Mouse (Mus musculus): ENCODE results near the gene Cyfip1. TPM values are rescaled to one million over a fixed set of nuclear protein-coding genes. Genes with fewer than 3 reads are reported as not detected.
"Not testable (repeated sequence)": the region's sequence is repeated elsewhere in the genome, so short reads cannot be mapped to it uniquely, and the experiment has no call there.

Cyfip1 gene
- total RNA-seq, 2 experiments from 2014 or later, result 67.1 to 71.5 TPM

- DNase-seq (ENCODE audit: low spot score in 2 of 2), result no peak
Measured at GRCm38 (mm10) chr7:55861175-55861574, 19.6 kb downstream of the Cyfip1 start.

- no peak for DNase-seq (ENCODE audit: low spot score in 2 of 2)
Measured at GRCm38 (mm10) chr7:55865044-55865443, 23.5 kb downstream of the Cyfip1 start.

GRCm38 (mm10) chr7:55865750-55866416, 24.3 kb downstream of the Cyfip1 start:
- no peak for DNase-seq (ENCODE audit: low spot score in 2 of 2)

- DNase-seq (ENCODE audit: low spot score in 2 of 2), result no peak
Measured at GRCm38 (mm10) chr7:55868247-55868646, 26.7 kb downstream of the Cyfip1 start.

- no peak for DNase-seq (ENCODE audit: low spot score in 2 of 2)
Measured at GRCm38 (mm10) chr7:55869220-55869619, 27.7 kb downstream of the Cyfip1 start.

- DNase-seq (ENCODE audit: low spot score in 2 of 2), result no peak
Measured at GRCm38 (mm10) chr7:55870340-55871020, 28.9 kb downstream of the Cyfip1 start.

GRCm38 (mm10) chr7:55871476-55871875, 29.9 kb downstream of the Cyfip1 start:
- DNase-seq (ENCODE audit: low spot score in 2 of 2), result no peak

- DNase-seq (ENCODE audit: low spot score in 2 of 2), result no peak
Measured at GRCm38 (mm10) chr7:55874703-55875102, 33.2 kb downstream of the Cyfip1 start.

- DNase-seq (ENCODE audit: low spot score in 2 of 2), result no peak
Measured at GRCm38 (mm10) chr7:55877721-55878120, 36.2 kb downstream of the Cyfip1 start.

- no peak for DNase-seq (ENCODE audit: low spot score in 2 of 2)
Measured at GRCm38 (mm10) chr7:55880882-55881281, 39.3 kb downstream of the Cyfip1 start.

- no peak for DNase-seq (ENCODE audit: low spot score in 2 of 2)
Measured at GRCm38 (mm10) chr7:55888603-55889002, 47.1 kb downstream of the Cyfip1 start.

- DNase-seq (ENCODE audit: low spot score in 2 of 2), result no peak
Measured at GRCm38 (mm10) chr7:55889996-55890395, 48.5 kb downstream of the Cyfip1 start.

- DNase-seq (ENCODE audit: low spot score in 2 of 2), result peak in 1 of 2 experiments; percentile 39
Measured at GRCm38 (mm10) chr7:55890731-55891130, 49.2 kb downstream of the Cyfip1 start.

GRCm38 (mm10) chr7:55891797-55892196, 50.3 kb downstream of the Cyfip1 start:
- peak; percentile 16 to 29 for DNase-seq (ENCODE audit: low spot score in 2 of 2)

GRCm38 (mm10) chr7:55903766-55904165, 62.2 kb downstream of the Cyfip1 start:
- no peak for DNase-seq (ENCODE audit: low spot score in 2 of 2)

- DNase-seq (ENCODE audit: low spot score in 2 of 2), result no peak
Measured at GRCm38 (mm10) chr7:55905449-55905848, 63.9 kb downstream of the Cyfip1 start.

GRCm38 (mm10) chr7:55909519-55909918, 68.0 kb downstream of the Cyfip1 start:
- DNase-seq (ENCODE audit: low spot score in 2 of 2), result no peak

GRCm38 (mm10) chr7:55910356-55910755, 68.8 kb downstream of the Cyfip1 start:
- DNase-seq (ENCODE audit: low spot score in 2 of 2), result no peak

GRCm38 (mm10) chr7:55911371-55911770, 69.8 kb downstream of the Cyfip1 start:
- DNase-seq (ENCODE audit: low spot score in 2 of 2), result no peak

- no peak for DNase-seq (ENCODE audit: low spot score in 2 of 2)
Measured at GRCm38 (mm10) chr7:55912118-55912517, 70.6 kb downstream of the Cyfip1 start.

- DNase-seq (ENCODE audit: low spot score in 2 of 2), result not testable (repeated sequence)
Measured at GRCm38 (mm10) chr7:55918365-55918764, 76.8 kb downstream of the Cyfip1 start.

- DNase-seq (ENCODE audit: low spot score in 2 of 2), result no peak
Measured at GRCm38 (mm10) chr7:55927262-55927661, 85.7 kb downstream of the Cyfip1 start.

GRCm38 (mm10) chr7:55928649-55929048, 87.1 kb downstream of the Cyfip1 start:
- no peak for DNase-seq (ENCODE audit: low spot score in 2 of 2)
